Mouse (Mus musculus) right cerebral cortex, adult 18-20 months (tissue): ENCODE measurements around the gene Entpd2.
A peak's percentile ranks its signal among the peaks of the same experiment; 100 is the strongest.

ENCODE experiments used
- DNase-seq: peaks from one replicate; pipeline ENCODE4 v3.0.0; 2022; ENCODE audit warnings: mixed read lengths

The Entpd2 gene

GRCm38 (mm10) chr2:25395721-25396596 is at the start of gene Entpd2:
Gene Entpd2, plus strand, starts transcription at chr2:25395874.
- no peak for DNase-seq

GRCm38 (mm10) chr2:25348162-25348561 is 47.5 kb upstream of the Entpd2 start:
- DNase-seq, result no peak

- no peak for DNase-seq
Measured at GRCm38 (mm10) chr2:25349499-25349898, 46.2 kb upstream of the Entpd2 start.

- no peak for DNase-seq
Measured at GRCm38 (mm10) chr2:25350701-25351100, 45.0 kb upstream of the Entpd2 start.

- DNase-seq, result no peak
Measured at GRCm38 (mm10) chr2:25354211-25354610, 41.5 kb upstream of the Entpd2 start.

GRCm38 (mm10) chr2:25355419-25356066 is 40.1 kb upstream of the Entpd2 start:
- no peak for DNase-seq

GRCm38 (mm10) chr2:25356208-25357079 is 39.2 kb upstream of the Entpd2 start, which contains the start of gene Dpp7:
Gene Dpp7, minus strand, starts transcription at chr2:25356359.
- DNase-seq, result peak; percentile 88

- DNase-seq, result no peak
Measured at GRCm38 (mm10) chr2:25359848-25360247, 35.8 kb upstream of the Entpd2 start.

GRCm38 (mm10) chr2:25363478-25364178 is 32.0 kb upstream of the Entpd2 start:
- DNase-seq, result no peak

- DNase-seq, result no peak
Measured at GRCm38 (mm10) chr2:25364313-25364712, 31.4 kb upstream of the Entpd2 start.

- DNase-seq, result no peak
Measured at GRCm38 (mm10) chr2:25364761-25365090, 30.9 kb upstream of the Entpd2 start.

GRCm38 (mm10) chr2:25365091-25365761 is 30.4 kb upstream of the Entpd2 start, which contains the start of gene Uap1l1:
Gene Uap1l1, minus strand, starts transcription at chr2:25365682.
- peak; percentile 66 for DNase-seq

GRCm38 (mm10) chr2:25369996-25370395 is 25.7 kb upstream of the Entpd2 start:
- no peak for DNase-seq

GRCm38 (mm10) chr2:25371764-25372643 is 23.7 kb upstream of the Entpd2 start, which contains the start of gene Sapcd2:
Gene Sapcd2, plus strand, starts transcription at chr2:25372321.
- DNase-seq, result peak; percentile 92

- no peak for DNase-seq
Measured at GRCm38 (mm10) chr2:25372644-25373391, 22.9 kb upstream of the Entpd2 start.

GRCm38 (mm10) chr2:25373431-25373830 is 22.2 kb upstream of the Entpd2 start:
- no peak for DNase-seq

GRCm38 (mm10) chr2:25376589-25376988 is 19.1 kb upstream of the Entpd2 start:
- peak; percentile 48 for DNase-seq

GRCm38 (mm10) chr2:25384492-25384891 is 11.2 kb upstream of the Entpd2 start:
- DNase-seq, result no peak

- no peak for DNase-seq
Measured at GRCm38 (mm10) chr2:25391266-25391665, 4.4 kb upstream of the Entpd2 start.
